Mouse (Mus musculus) lung, embryonic 15.5 days (tissue): ENCODE results near the gene Bhlhe40. TPM values are rescaled to one million over a fixed set of nuclear protein-coding genes. Genes with fewer than 3 reads are reported as not detected.

ENCODE experiments used
- ATAC-seq: fragments of 200-750 bp; cut with Nextera tagmentation; 2 replicates; pipeline ENCODE4 v1.8.0; 2017; ENCODE audit warnings: moderate number of reproducible peaks, borderline replicate concordance; ENCODE audit not compliant: low FRiP score, low TSS enrichment; ENCODE audit errors: extremely low read depth
- H3K27ac ChIP-seq: fragments of 300-500 bp; sonication (generic); 2 replicates; pipeline ENCODE4 v1.5.1; 2015; ENCODE audit warnings: moderate library complexity, mild to moderate bottlenecking, inconsistent platforms
- H3K27me3 ChIP-seq: fragments of 300-500 bp; sonication (generic); 2 replicates; pipeline ENCODE4 v1.6.1; 2015; ENCODE audit warnings: inconsistent platforms
- H3K36me3 ChIP-seq: fragments of 300-500 bp; sonication (generic); 2 replicates; pipeline ENCODE4 v1.6.1; 2015; ENCODE audit warnings: inconsistent platforms
- H3K4me1 ChIP-seq: fragments of 300-500 bp; sonication (generic); 2 replicates; pipeline ENCODE4 v1.6.1; 2015; ENCODE audit warnings: inconsistent platforms
- H3K4me2 ChIP-seq: fragments of 300-500 bp; sonication (generic); 2 replicates; pipeline ENCODE4 v1.6.1; 2015; ENCODE audit warnings: inconsistent platforms, mild to moderate bottlenecking, moderate library complexity
- H3K4me3 ChIP-seq: fragments of 300-500 bp; sonication (generic); 2 replicates; pipeline ENCODE4 v1.5.1; 2015; ENCODE audit warnings: mild to moderate bottlenecking, inconsistent platforms
- H3K9ac ChIP-seq: fragments of 300-500 bp; sonication (generic); 2 replicates; pipeline ENCODE4 v1.6.1; 2015; ENCODE audit warnings: inconsistent platforms
- H3K9me3 ChIP-seq: fragments of 300-500 bp; sonication (generic); 2 replicates; pipeline ENCODE4 v1.6.1; 2016; ENCODE audit warnings: inconsistent platforms
- WGBS: fragments of 180-500 bp; shearing (Covaris S2); methylation state at CpG from one replicate; pipeline ENCODE4 v1.1.7; 2015; 5-methylcytosine and 5-hydroxymethylcytosine counted together
- polyA plus RNA-seq: library from polyadenylated mRNA; unstranded; fragments of >200 nt; fragmentation: Nextera tagmentation; extraction: Ambion mirVana; gene quantifications from 2 replicates; pipeline ENCODE4 v1.2.1, GENCODE M21; 2015

Gene Bhlhe40
- polyA plus RNA-seq, 1 experiment from 2014 or later = 15.2 TPM

- ATAC-seq = no peak
- Histone ChIP-seq H3K27ac (no peak overlapping the region), H3K9me3 (no peaks in the 10 kb centered on the region), H3K36me3 (peaks cover 16% of the 10 kb centered on the region; the same call in 1 of the 2 replicates), H3K4me3 (no peak overlapping the region), H3K9ac (no peak overlapping the region), H3K4me1 (peaks cover 34% of the 10 kb centered on the region), H3K4me2 (no peak overlapping the region), H3K27me3 (no peaks in the 10 kb centered on the region)
- WGBS = 81% methylated on average over 24 of the region's 24 CpGs
Observed at GRCm38 (mm10) chr6:108664533-108665150, 4.2 kb downstream of the Bhlhe40 start.

GRCm38 (mm10) chr6:108665587-108665986 lies 5.2 kb downstream of the Bhlhe40 start:
- Histone ChIP-seq H3K4me3 (no peak overlapping the region), H3K27ac (no peak overlapping the region), H3K27me3 (no peaks in the 10 kb centered on the region), H3K4me1 (peaks cover 34% of the 10 kb centered on the region), H3K4me2 (no peak overlapping the region), H3K9ac (no peak overlapping the region), H3K9me3 (no peaks in the 10 kb centered on the region), H3K36me3 (peaks cover 16% of the 10 kb centered on the region; the same call in 1 of the 2 replicates)
- WGBS = 69% methylated on average over 5 of the region's 5 CpGs
- ATAC-seq = no peak

GRCm38 (mm10) chr6:108666648-108667488 lies 6.4 kb downstream of the Bhlhe40 start:
- Histone ChIP-seq H3K27me3 (no peaks in the 10 kb centered on the region), H3K4me1 (peaks cover 26% of the 10 kb centered on the region), H3K4me3 (no peak overlapping the region), H3K4me2 (no peak overlapping the region), H3K9ac (no peak overlapping the region), H3K27ac (peak overlapping the region; percentile 89; the same call in 1 of the 2 replicates), H3K9me3 (no peaks in the 10 kb centered on the region), H3K36me3 (peaks cover 16% of the 10 kb centered on the region; the same call in 1 of the 2 replicates)
- WGBS = 80% methylated on average over 12 of the region's 12 CpGs
- no peak for ATAC-seq

- Histone ChIP-seq H3K4me1 (peaks cover 21% of the 10 kb centered on the region), H3K9me3 (no peaks in the 10 kb centered on the region), H3K4me3 (no peak overlapping the region), H3K9ac (no peak overlapping the region), H3K27me3 (no peaks in the 10 kb centered on the region), H3K4me2 (peak overlapping the region; percentile 64; the same call in 1 of the 2 replicates), H3K27ac (peak overlapping the region; percentile 89), H3K36me3 (peaks cover 16% of the 10 kb centered on the region; the same call in 1 of the 2 replicates)
- WGBS = 20% methylated on average over 6 of the region's 6 CpGs
- peak; percentile 12; the same call in 1 of the 2 replicates for ATAC-seq
Observed at GRCm38 (mm10) chr6:108667599-108668021, 7.2 kb downstream of the Bhlhe40 start.

- Histone ChIP-seq H3K27ac (peak overlapping the region; percentile 89), H3K9me3 (no peaks in the 10 kb centered on the region), H3K4me2 (peak overlapping the region; percentile 64), H3K36me3 (peaks cover 16% of the 10 kb centered on the region; the same call in 1 of the 2 replicates), H3K4me1 (peaks cover 21% of the 10 kb centered on the region), H3K4me3 (peak overlapping the region; percentile 28), H3K27me3 (no peaks in the 10 kb centered on the region), H3K9ac (peak overlapping the region; percentile 38)
- ATAC-seq = peak; percentile 92
- 1% methylated on average over 30 of the region's 30 CpGs for WGBS
Observed at GRCm38 (mm10) chr6:108668321-108668786, 7.9 kb downstream of the Bhlhe40 start.

GRCm38 (mm10) chr6:108670276-108670675 lies 9.8 kb downstream of the Bhlhe40 start:
- no peaks in the 10 kb centered on the region for H3K9me3 ChIP-seq
- H3K36me3 ChIP-seq = peaks cover 8% of the 10 kb centered on the region; the same call in 1 of the 2 replicates
- 63% methylated on average over 3 of the region's 3 CpGs for WGBS
- no peak overlapping the region for H3K27ac ChIP-seq
- H3K4me2 ChIP-seq = no peak overlapping the region
- no peaks in the 10 kb centered on the region for H3K27me3 ChIP-seq
- no peak overlapping the region for H3K4me3 ChIP-seq
- H3K4me1 ChIP-seq = peaks cover 21% of the 10 kb centered on the region
- no peak for ATAC-seq
- no peak overlapping the region for H3K9ac ChIP-seq

- Histone ChIP-seq H3K4me2 (no peak overlapping the region), H3K9ac (no peak overlapping the region), H3K27me3 (no peaks in the 10 kb centered on the region), H3K4me1 (peaks cover 21% of the 10 kb centered on the region), H3K27ac (no peak overlapping the region), H3K9me3 (no peaks in the 10 kb centered on the region), H3K36me3 (peaks cover 4% of the 10 kb centered on the region; the same call in 1 of the 2 replicates), H3K4me3 (no peak overlapping the region)
- 61% methylated on average over 3 of the region's 3 CpGs for WGBS
- no peak for ATAC-seq
Observed at GRCm38 (mm10) chr6:108670821-108671220, 10.4 kb downstream of the Bhlhe40 start.

GRCm38 (mm10) chr6:108672094-108672493 lies 11.7 kb downstream of the Bhlhe40 start:
- H3K9me3 ChIP-seq = no peaks in the 10 kb centered on the region
- no peak overlapping the region for H3K27ac ChIP-seq
- H3K4me1 ChIP-seq = peaks cover 20% of the 10 kb centered on the region
- H3K4me2 ChIP-seq = no peak overlapping the region
- no peaks in the 10 kb centered on the region for H3K27me3 ChIP-seq
- no peaks in the 10 kb centered on the region for H3K36me3 ChIP-seq
- no peak for ATAC-seq
- WGBS = 59% methylated on average over 8 of the region's 8 CpGs
- no peak overlapping the region for H3K4me3 ChIP-seq
- H3K9ac ChIP-seq = no peak overlapping the region

- H3K4me3 ChIP-seq = no peak overlapping the region
- no peaks in the 10 kb centered on the region for H3K4me1 ChIP-seq
- H3K9me3 ChIP-seq = no peaks in the 10 kb centered on the region
- H3K27me3 ChIP-seq = no peaks in the 10 kb centered on the region
- H3K27ac ChIP-seq = no peak overlapping the region
- H3K36me3 ChIP-seq = no peaks in the 10 kb centered on the region
- WGBS = 93% methylated on average over 2 of the region's 2 CpGs
- no peak overlapping the region for H3K9ac ChIP-seq
- ATAC-seq = no peak
- no peak overlapping the region for H3K4me2 ChIP-seq
Observed at GRCm38 (mm10) chr6:108674221-108674620, 13.8 kb downstream of the Bhlhe40 start.

- H3K27ac ChIP-seq = no peak overlapping the region
- H3K9me3 ChIP-seq = no peaks in the 10 kb centered on the region
- H3K4me3 ChIP-seq = no peak overlapping the region
- no peak for ATAC-seq
- 83% methylated on average over 9 of the region's 9 CpGs for WGBS
- H3K36me3 ChIP-seq = no peaks in the 10 kb centered on the region
- H3K4me2 ChIP-seq = no peak overlapping the region
- H3K27me3 ChIP-seq = no peaks in the 10 kb centered on the region
- no peaks in the 10 kb centered on the region for H3K4me1 ChIP-seq
- no peak overlapping the region for H3K9ac ChIP-seq
Observed at GRCm38 (mm10) chr6:108676783-108677340, 16.4 kb downstream of the Bhlhe40 start.

- no peaks in the 10 kb centered on the region for H3K27me3 ChIP-seq
- no peaks in the 10 kb centered on the region for H3K4me1 ChIP-seq
- 93% methylated on average over 4 of the region's 4 CpGs for WGBS
- no peak overlapping the region for H3K4me3 ChIP-seq
- H3K9ac ChIP-seq = no peak overlapping the region
- H3K36me3 ChIP-seq = no peaks in the 10 kb centered on the region
- H3K9me3 ChIP-seq = no peaks in the 10 kb centered on the region
- no peak overlapping the region for H3K4me2 ChIP-seq
- ATAC-seq = no peak
- no peak overlapping the region for H3K27ac ChIP-seq
Observed at GRCm38 (mm10) chr6:108677697-108678096, 17.3 kb downstream of the Bhlhe40 start.
